Mouse (Mus musculus) frontal cortex, adult 2 months (tissue): ENCODE data around the gene Wdr13. TPM values are rescaled to one million over a fixed set of nuclear protein-coding genes. Genes with fewer than 3 reads are reported as not detected.
"Not testable (repeated sequence)": the region's sequence is repeated elsewhere in the genome, so short reads cannot be mapped to it uniquely, and the experiment has no call there.

Experiments
- DNase-seq, 2 experiments: peaks; one replicate each; pipeline ENCODE4 v3.0.0; 2022; ENCODE audit warnings: low spot score in 1 of 2; ENCODE audit errors: extremely low spot score in 1 of 2
- polyA plus RNA-seq: library from polyadenylated mRNA; depleted of rRNA; stranded (reverse); fragments of >200 nt; gene quantifications from 2 replicates; pipeline ENCODE4 v1.2.3, GENCODE M21; 2012; rRNA removed

Gene Wdr13
- polyA plus RNA-seq, 1 experiment: 236 TPM

DNA sequence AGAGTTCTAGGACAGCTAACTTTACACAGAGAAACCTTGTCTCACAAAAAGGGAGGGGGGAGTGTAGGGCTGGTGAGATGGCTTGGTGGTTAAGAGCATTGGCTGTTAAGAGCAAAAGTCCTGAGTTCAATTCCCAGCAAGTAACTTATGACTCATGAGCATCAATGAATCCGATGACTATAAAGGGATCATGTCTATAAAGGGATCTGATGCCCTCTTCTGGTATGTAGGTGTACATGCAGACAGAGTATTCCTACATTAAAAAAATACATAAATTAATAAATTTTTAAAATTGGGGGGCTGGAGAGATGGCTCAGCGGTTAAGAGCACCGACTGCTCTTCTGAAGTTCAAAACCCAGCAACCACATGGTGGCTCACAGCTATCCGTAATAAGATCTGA, 17.4 kb downstream of the Wdr13 start:
- no peak for DNase-seq

GRCm38 (mm10) chrX:8105019-8105418, 27.7 kb downstream of the Wdr13 start:
- DNase-seq: no peak

DNA sequence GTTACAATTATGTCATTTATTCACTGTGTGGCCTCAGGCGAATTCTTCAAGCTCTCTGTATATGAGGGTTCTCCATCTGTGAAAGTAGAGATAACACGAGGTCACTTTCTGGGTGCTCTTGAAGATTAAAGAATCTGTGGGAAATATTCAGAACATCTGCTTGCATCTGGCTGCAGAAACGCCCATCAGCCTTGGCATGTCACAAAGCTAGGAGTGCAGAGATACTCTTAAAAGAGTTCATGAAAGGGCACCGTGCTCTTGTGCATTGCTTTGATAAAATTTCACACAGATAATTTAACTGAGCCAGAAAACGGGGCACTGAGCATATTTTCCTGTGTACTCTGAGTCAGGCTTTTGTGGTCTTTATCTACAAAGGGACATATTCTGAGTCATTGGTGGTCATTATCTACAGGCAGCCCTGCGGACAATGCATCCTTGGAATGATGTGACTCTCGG, 30.5 kb downstream of the Wdr13 start:
- DNase-seq: no peak

DNA sequence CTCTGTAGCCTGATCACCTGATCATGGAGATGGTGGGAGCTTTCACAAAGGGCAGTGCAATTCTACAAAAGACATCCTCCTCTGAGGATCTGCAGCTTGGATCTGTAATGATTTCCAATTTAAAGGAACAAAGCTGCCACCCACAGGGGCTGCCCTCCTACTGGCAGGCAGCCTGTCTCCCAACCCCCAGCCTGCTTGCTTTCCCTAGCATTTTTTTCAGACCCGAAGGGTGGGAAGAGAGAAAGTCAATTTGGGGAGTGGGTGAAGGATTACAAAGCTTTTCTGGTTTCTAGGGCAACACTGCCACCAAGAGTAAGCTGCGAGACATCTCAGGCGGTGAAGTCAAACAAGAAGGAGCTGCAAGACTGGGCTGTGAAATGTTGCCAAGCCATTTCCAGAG, 31.7 kb downstream of the Wdr13 start:
- peak; percentile 43 to 75 for DNase-seq

- no peak for DNase-seq
Observed at GRCm38 (mm10) chrX:8099435-8099834, 33.3 kb downstream of the Wdr13 start.

DNA sequence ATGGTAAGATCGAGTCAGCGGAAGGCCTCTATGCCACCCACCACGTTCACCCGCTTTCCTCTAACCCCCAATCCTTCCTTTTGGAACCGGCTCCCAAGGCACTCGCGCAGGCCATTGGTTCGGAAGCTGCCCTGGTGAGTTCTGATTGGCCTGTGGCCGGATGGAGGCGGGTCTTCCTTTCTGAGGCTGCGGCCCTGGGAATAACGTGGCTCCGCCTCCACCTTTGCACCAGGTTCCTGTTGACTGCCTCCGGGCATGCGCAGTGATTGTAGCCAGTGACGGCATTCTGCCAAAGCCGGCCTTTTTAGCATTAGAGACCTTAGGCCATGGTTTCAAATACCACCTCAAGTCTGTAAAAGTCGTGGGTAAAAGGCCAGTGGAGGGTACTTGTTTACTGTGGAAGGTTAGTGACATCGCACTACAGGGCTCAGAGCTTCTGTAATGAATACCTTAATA, 35.9 kb downstream of the Wdr13 start:
- DNase-seq: peak; percentile 94 to 96

GRCm38 (mm10) chrX:8096068-8096786, 36.5 kb downstream of the Wdr13 start:
- peak; percentile 39 to 89 for DNase-seq

DNA sequence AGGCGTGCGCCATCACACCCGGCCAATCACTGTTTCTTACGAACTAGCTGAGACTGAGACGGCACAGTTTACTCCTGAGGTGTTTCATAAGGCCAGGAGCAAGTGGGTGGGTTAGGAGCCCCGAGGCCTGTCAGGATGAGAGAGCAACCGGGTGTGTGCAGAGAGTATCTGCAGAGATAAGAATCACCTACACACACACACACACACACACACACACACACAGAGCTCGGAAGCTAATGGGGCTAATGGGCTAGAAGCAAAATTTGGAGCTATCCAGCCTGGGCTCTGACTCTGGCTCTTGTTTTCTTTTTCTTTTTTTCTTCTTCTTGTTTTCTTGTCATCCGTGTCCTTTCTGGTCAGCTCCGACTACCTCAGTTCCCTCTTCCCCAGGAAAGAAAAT, 37.1 kb downstream of the Wdr13 start:
- DNase-seq: no peak

DNA sequence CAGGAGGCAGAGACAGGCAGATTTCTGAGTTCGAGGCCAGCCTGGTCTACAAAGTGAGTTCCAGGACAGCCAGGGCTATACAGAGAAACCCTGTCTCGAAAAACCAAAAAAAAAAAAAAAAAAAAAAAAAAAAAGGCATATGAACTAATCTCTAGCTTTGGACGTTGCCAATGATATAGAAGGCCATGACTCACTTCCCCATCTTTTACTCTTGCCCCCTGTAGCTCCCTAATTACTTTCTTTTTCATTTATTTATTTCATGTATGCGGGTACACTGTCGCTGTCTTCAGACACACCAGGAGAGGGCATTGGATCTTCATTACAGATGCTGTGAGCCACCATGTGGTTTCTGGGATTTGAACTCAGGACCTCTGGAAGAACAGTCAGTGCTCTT, 41.7 kb downstream of the Wdr13 start:
- DNase-seq: not testable (repeated sequence)

GRCm38 (mm10) chrX:8090346-8090953, 42.2 kb downstream of the Wdr13 start, which contains the start of gene Was:
Was (minus strand) TSS chrX:8090498.
- DNase-seq: no peak

DNA sequence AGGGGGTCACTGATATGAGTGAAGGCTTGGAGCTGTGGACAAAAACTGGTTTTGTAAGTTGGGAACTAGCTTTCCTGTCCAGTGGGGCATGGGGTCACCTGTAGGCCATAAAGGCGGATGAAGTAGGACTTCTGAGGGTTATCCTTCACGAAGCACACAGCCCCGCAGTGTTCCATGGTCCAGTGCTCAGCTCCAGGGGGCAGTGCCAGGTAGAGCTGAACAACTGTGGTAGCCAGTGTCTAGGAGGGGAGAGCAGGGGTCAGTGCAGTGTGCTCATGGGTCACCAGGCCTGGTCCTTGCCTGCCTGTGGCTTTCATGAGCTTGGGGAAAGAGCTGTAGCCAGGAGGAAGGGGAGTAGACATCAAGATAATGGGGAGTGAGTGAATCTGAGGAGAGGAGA, 42.9 kb downstream of the Wdr13 start:
- no peak for DNase-seq

DNA sequence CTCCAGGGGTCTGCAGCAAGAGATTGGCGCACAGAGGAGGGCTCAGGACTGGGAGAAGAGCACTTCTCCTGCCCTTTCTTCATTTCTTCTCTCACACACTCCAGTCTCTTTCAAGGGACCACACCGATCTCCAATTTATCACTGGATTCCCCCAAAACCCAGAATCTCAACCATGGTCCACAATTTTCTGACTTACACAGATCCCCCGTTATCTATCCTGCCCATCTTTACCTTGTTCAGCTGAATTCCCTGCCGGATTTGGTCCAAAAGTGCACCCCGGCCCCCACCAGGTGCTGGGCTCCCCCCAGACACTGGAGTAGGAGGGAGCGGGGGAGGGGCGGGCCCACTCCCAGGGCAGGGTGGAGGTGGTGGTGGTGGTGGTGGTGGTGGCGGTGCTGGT, 47.1 kb downstream of the Wdr13 start:
- DNase-seq: no peak

DNA sequence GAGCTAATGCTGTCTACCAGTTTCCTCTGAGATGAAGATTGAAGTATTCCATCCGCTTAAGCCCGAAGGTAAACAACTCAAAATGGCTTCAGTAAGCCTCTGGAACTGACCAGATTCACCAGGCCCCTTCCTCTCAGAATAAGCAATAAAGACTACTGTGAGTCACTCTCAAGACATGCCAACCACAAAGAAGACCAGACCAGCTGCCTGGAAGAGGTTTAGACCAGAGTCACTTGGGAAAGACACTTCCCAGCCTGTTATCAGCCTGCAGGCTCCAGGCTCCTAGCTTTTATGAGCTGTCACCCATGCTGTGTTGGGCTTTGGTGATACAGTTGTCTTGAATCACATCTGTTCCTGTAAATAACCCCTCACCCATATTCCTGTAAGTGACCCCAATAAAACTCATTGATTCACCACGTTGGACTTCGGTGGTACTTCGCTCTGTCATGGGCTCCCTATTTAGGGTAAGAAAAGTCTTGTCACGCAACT, 47.9 kb downstream of the Wdr13 start:
- no peak for DNase-seq

DNA sequence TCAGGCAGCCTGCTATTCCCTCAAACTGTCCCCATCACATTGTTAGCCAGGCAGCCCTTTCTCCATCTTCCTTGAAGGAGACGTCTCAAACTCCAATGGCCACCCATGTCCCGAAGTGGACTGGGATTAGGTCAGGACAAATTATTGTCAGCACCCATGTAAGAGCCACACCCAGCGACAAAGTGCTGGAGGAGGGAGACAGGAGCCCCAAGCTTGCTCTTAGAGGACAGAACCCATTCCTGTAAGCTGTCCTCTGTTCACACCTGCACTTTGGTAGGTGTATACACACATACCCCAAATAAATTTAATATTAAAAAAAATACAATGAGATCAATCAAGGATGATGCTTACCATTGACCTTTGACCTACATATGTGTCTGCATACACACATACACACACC, 57.6 kb downstream of the Wdr13 start:
- DNase-seq: no peak

DNA sequence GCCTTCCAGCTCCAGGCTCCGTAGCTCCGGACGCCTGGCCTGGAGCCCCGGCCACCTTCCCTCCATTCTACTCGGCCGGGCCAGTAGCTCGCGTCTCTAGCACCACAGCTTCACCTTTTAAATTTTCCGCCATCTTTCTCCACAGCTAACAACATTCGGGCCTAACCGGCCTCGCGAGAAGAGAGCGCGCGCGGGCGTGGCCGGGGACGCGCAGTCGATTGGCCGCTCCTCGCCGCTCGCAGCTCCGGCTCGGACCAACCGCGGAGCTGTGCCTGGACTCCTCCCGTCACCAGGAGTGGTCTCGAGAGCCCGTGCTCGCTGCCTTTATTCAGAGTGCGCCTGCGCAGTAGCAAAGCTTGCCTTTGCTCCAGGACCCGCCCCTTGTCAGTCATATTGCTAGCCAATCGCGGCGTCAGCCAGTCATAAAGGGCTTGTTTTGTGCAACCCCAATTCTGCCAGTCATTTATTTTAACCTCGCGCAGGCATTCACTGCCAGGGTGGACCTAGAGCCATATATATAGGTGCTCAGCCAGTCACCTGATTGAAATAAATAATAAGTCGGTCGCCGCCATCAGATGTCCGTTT, 58.2 kb downstream of the Wdr13 start, which contains the start of gene Suv39h1:
Gene Suv39h1 (minus strand): TSS at position 331 of the 585 bp plus-strand sequence.
- peak; percentile 91 to 94 for DNase-seq

- DNase-seq: no peak
Observed at GRCm38 (mm10) chrX:8073881-8074429, 58.7 kb downstream of the Wdr13 start.

Other genes starting within 250 kb of the Wdr13 start
- 44.6 and 51.1 TPM in 2 replicates for gene Slc35a2, start 248.9 kb downstream of the Wdr13 start, polyA plus RNA-seq
- gene Pqbp1, start 233.6 kb downstream of the Wdr13 start, polyA plus RNA-seq: 188 and 192 TPM in 2 replicates
- gene Timm17b, start 233.5 kb downstream of the Wdr13 start, polyA plus RNA-seq: 17.8 and 20.3 TPM in 2 replicates
- gene Gm10491, start 225.1 kb downstream of the Wdr13 start, polyA plus RNA-seq: not detected in 2 replicates
- not detected in 2 replicates for gene Gm10490, start 223.3 kb downstream of the Wdr13 start, polyA plus RNA-seq
- gene Pcsk1n, start 213.1 kb downstream of the Wdr13 start, polyA plus RNA-seq: 456 and 602 TPM in 2 replicates
- 0.10 TPM in 1 of 2 replicates, not detected in the other for gene Eras, start 204.3 kb downstream of the Wdr13 start, polyA plus RNA-seq
- gene Hdac6, start 185.0 kb downstream of the Wdr13 start, polyA plus RNA-seq: 71.9 and 81.8 TPM in 2 replicates
- not detected in 2 replicates for gene Gata1, start 154.8 kb downstream of the Wdr13 start, polyA plus RNA-seq
- gene Glod5, start 114.4 kb downstream of the Wdr13 start, polyA plus RNA-seq: 0.60 and 0.84 TPM in 2 replicates
- gene Suv39h1, start 58.1 kb downstream of the Wdr13 start, polyA plus RNA-seq: 25.0 and 27.5 TPM in 2 replicates
- gene Was, start 42.4 kb downstream of the Wdr13 start, polyA plus RNA-seq: 1.1 and 1.4 TPM in 2 replicates
- gene Rbm3, start 13.0 kb upstream of the Wdr13 start, polyA plus RNA-seq: 216 and 235 TPM in 2 replicates
- gene Tbc1d25, start 43.3 kb upstream of the Wdr13 start, polyA plus RNA-seq: 16.7 TPM in 2 replicates
- gene Ebp, start 60.6 kb upstream of the Wdr13 start, polyA plus RNA-seq: 20.0 and 22.7 TPM in 2 replicates
- gene Porcn, start 73.6 kb upstream of the Wdr13 start, polyA plus RNA-seq: 112 and 115 TPM in 2 replicates
- 28.2 and 28.4 TPM in 2 replicates for gene Ftsj1, start 119.5 kb upstream of the Wdr13 start, polyA plus RNA-seq
- gene Slc38a5, start 138.2 kb upstream of the Wdr13 start, polyA plus RNA-seq: 10.3 and 12.2 TPM in 2 replicates
- not detected in 2 replicates for gene Ssxb10, start 194.5 kb upstream of the Wdr13 start, polyA plus RNA-seq
- not detected in 2 replicates for gene Ssxb9, start 234.1 kb upstream of the Wdr13 start, polyA plus RNA-seq